Mouse (Mus musculus) stomach, embryonic 14.5 days (tissue): ENCODE data around the gene Olfr553. TPM values are rescaled to one million over a fixed set of nuclear protein-coding genes. Genes with fewer than 3 reads are reported as not detected.

ENCODE experiments used
- ATAC-seq: fragments of 200-750 bp; cut with Nextera tagmentation; 2 replicates; pipeline ENCODE4 v1.8.0; 2017; ENCODE audit warnings: low read depth, moderate TSS enrichment; ENCODE audit not compliant: insufficient number of reproducible peaks, insufficient read depth, low FRiP score
- H3K27ac ChIP-seq: fragments of 300-500 bp; sonication (generic); 2 replicates; pipeline ENCODE4 v1.5.1; 2014; ENCODE audit warnings: mild to moderate bottlenecking, low read length, moderate library complexity, mixed read lengths
- H3K27me3 ChIP-seq: fragments of 300-500 bp; sonication (generic); 2 replicates; pipeline ENCODE4 v1.6.1; 2014; ENCODE audit warnings: low read length, control low read depth, mixed read lengths; ENCODE audit not compliant: control insufficient read depth, insufficient read depth
- H3K36me3 ChIP-seq: fragments of 300-500 bp; sonication (generic); 2 replicates; pipeline ENCODE4 v1.6.1; 2014; ENCODE audit warnings: mild to moderate bottlenecking, control low read depth, low read length, moderate library complexity, mixed read lengths; ENCODE audit not compliant: control insufficient read depth, insufficient read depth
- H3K4me1 ChIP-seq: fragments of 300-500 bp; sonication (generic); 2 replicates; pipeline ENCODE4 v1.6.1; 2014; ENCODE audit warnings: low read length, control low read depth, mixed read lengths; ENCODE audit not compliant: control insufficient read depth, insufficient read depth
- H3K4me2 ChIP-seq: fragments of 300-500 bp; sonication (generic); replicated peaks from 2 replicates; pipeline ENCODE4 v1.6.1; 2014; ENCODE audit warnings: low read depth, low read length, control low read depth
- H3K4me3 ChIP-seq: fragments of 300-500 bp; sonication (generic); 2 replicates; pipeline ENCODE4 v1.5.1; 2014; ENCODE audit warnings: low read depth, low read length, control low read depth
- H3K9ac ChIP-seq: fragments of 300-500 bp; sonication (generic); replicated peaks from 2 replicates; pipeline ENCODE4 v1.6.1; 2014; ENCODE audit warnings: low read depth, mild to moderate bottlenecking, control low read depth, low read length, moderate library complexity, mixed read lengths
- H3K9me3 ChIP-seq: fragments of 300-500 bp; sonication (generic); 2 replicates; pipeline ENCODE4 v1.6.1; 2016; ENCODE audit warnings: low read depth, low read length, control low read depth; ENCODE audit not compliant: control insufficient read depth
- WGBS: fragments of 180-500 bp; shearing (Covaris S2); extraction: QIAGEN DNeasy Blood & Tissue Kit; methylation state at CpG from one replicate; pipeline ENCODE4 v1.1.7; 2014; 5-methylcytosine and 5-hydroxymethylcytosine counted together
- polyA plus RNA-seq: library from polyadenylated mRNA; unstranded; fragments of >200 nt; fragmentation: Nextera tagmentation; extraction: Ambion mirVana; gene quantifications from 2 replicates; pipeline ENCODE4 v1.2.1, GENCODE M21; 2014

Gene Olfr553
- polyA plus RNA-seq, 1 experiment from 2014 or later: not detected

- Histone ChIP-seq H3K36me3 (no peaks in the 10 kb centered on the region), H3K4me1 (no peaks in the 10 kb centered on the region), H3K27me3 (no peaks in the 10 kb centered on the region), H3K27ac (no peak within 1 kb of the TSS), H3K4me3 (no peak within 1 kb of the TSS), H3K4me2 (no peak within 1 kb of the TSS), H3K9me3 (no peaks in the 10 kb centered on the region), H3K9ac (no peak within 1 kb of the TSS)
- ATAC-seq: no peak
- 82% methylated on average over 1 of the region's 1 CpGs for WGBS
Observed at GRCm38 (mm10) chr7:102597378-102598031, 20.5 kb downstream of the Olfr553 start, which contains the start of gene Olfr552. Olfr552 (plus strand) TSS chr7:102597770.

DNA sequence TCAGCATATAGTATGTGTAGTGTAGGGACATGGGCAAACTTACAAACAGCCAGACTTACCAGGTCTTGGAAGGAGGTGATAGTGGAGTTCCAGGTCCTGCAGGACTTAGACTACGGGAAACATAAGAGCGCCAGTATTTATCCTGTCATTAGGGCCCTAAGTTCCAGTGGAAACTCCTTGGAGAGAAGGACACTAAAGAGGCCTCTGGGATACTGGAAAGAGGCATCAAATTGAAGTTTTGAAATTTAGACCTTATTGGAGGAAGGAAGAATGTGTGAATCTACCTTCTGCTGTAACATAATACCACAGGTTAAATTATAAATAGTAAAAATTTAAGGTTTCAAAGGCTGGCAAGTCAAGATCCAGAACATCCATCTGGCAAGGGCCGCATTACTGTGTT, 26.2 kb downstream of the Olfr553 start, which contains the start of gene Olfr551:
Olfr551 (minus strand) TSS at position 101 of the 400 bp plus-strand sequence.
- Histone ChIP-seq H3K4me2 (no peak within 1 kb of the TSS), H3K36me3 (no peaks in the 10 kb centered on the region), H3K4me3 (no peak within 1 kb of the TSS), H3K4me1 (no peaks in the 10 kb centered on the region), H3K9me3 (no peaks in the 10 kb centered on the region), H3K27ac (no peak within 1 kb of the TSS), H3K9ac (no peak within 1 kb of the TSS), H3K27me3 (no peaks in the 10 kb centered on the region)
- ATAC-seq: no peak
- WGBS: 86% methylated on average over 3 of the region's 3 CpGs

DNA sequence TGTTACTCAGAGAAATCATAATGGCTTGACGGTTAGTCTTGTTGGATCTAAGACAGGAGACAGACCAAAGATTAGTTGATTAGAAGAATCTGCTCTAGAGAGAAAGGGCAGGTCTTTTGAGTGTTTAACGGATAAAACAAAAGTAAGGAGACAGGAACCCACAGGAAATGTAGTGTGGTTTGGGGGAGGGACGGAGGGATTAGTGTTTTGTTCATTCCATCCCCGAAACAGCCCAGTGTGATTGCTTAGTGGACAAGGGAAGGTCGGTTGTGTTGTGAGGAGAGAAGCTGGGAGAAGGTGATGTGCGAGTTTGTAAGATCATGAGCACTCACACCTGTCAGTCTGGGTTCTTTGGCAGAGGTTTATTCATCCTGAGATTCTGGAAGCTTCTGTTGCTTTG, 42.0 kb downstream of the Olfr553 start:
- Histone ChIP-seq H3K27ac (no peak overlapping the region), H3K27me3 (no peaks in the 10 kb centered on the region), H3K4me3 (no peak overlapping the region), H3K36me3 (no peaks in the 10 kb centered on the region), H3K9ac (no peak overlapping the region), H3K4me2 (no peak overlapping the region), H3K9me3 (no peaks in the 10 kb centered on the region), H3K4me1 (no peaks in the 10 kb centered on the region)
- ATAC-seq: no peak
- WGBS: 66% methylated on average over 6 of the region's 6 CpGs

- no peak overlapping the region for H3K9ac ChIP-seq
- H3K4me1 ChIP-seq: no peaks in the 10 kb centered on the region
- ATAC-seq: no peak
- WGBS: 73% methylated on average over 3 of the region's 3 CpGs
- H3K9me3 ChIP-seq: no peaks in the 10 kb centered on the region
- no peak overlapping the region for H3K27ac ChIP-seq
- no peaks in the 10 kb centered on the region for H3K36me3 ChIP-seq
- H3K27me3 ChIP-seq: no peaks in the 10 kb centered on the region
- H3K4me2 ChIP-seq: no peak overlapping the region
- no peak overlapping the region for H3K4me3 ChIP-seq
Observed at GRCm38 (mm10) chr7:102573174-102573830, 44.7 kb downstream of the Olfr553 start.

DNA sequence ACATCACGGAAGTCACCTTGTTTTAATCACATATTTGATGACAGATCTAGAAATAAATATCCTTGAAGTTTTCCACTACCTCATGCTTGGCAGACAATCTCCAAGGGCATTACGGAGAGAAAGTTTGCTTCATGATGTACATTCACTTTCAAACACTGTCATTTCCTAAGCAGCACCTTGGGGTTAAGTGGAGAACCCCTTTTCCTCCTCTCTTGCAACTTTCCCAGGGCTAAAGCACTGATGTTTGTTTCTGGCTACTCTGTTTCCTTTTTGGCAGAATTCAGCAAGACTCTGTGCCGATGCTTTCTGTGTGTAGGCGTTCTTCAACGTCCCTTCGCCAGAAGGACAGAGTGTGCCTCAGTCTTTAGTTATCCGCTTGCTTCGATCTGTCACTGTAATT, 46.9 kb downstream of the Olfr553 start, which contains the start of gene Olfr550:
Olfr550 (plus strand) TSS at position 301 of the 400 bp plus-strand sequence.
- ATAC-seq: no peak
- WGBS: 87% methylated on average over 8 of the region's 8 CpGs
- Histone ChIP-seq H3K4me3 (no peak within 1 kb of the TSS), H3K9ac (no peak within 1 kb of the TSS), H3K36me3 (no peaks in the 10 kb centered on the region), H3K4me1 (no peaks in the 10 kb centered on the region), H3K9me3 (no peaks in the 10 kb centered on the region), H3K4me2 (no peak within 1 kb of the TSS), H3K27me3 (no peaks in the 10 kb centered on the region), H3K27ac (no peak within 1 kb of the TSS)

- H3K9ac ChIP-seq: no peak overlapping the region
- 84% methylated on average over 4 of the region's 4 CpGs for WGBS
- no peak for ATAC-seq
- no peak overlapping the region for H3K4me3 ChIP-seq
- H3K27ac ChIP-seq: no peak overlapping the region
- H3K27me3 ChIP-seq: no peaks in the 10 kb centered on the region
- no peaks in the 10 kb centered on the region for H3K36me3 ChIP-seq
- H3K4me1 ChIP-seq: peaks cover 4% of the 10 kb centered on the region; the same call in 1 of the 2 replicates
- no peak overlapping the region for H3K4me2 ChIP-seq
- H3K9me3 ChIP-seq: no peaks in the 10 kb centered on the region
Observed at GRCm38 (mm10) chr7:102566219-102566618, 51.8 kb downstream of the Olfr553 start.

- Histone ChIP-seq H3K27ac (no peak within 1 kb of the TSS), H3K27me3 (no peaks in the 10 kb centered on the region), H3K4me2 (peak within 1 kb of the TSS; percentile 54), H3K4me1 (peaks cover 4% of the 10 kb centered on the region; the same call in 1 of the 2 replicates), H3K36me3 (no peaks in the 10 kb centered on the region), H3K9me3 (no peaks in the 10 kb centered on the region), H3K9ac (no peak within 1 kb of the TSS), H3K4me3 (peak within 1 kb of the TSS; percentile 46)
- WGBS: 19% methylated on average over 10 of the region's 10 CpGs
- peak; percentile 96 for ATAC-seq
Observed at GRCm38 (mm10) chr7:102564999-102565997, 52.7 kb downstream of the Olfr553 start, which contains the start of gene Trim21. Trim21 (minus strand) TSS chr7:102565486.
